Mouse (Mus musculus): ENCODE data around the gene Srpr.

- TF ChIP-seq CTCF (IDR thresholded peaks at IDR 0.05; ENCODE audit: low read depth, low read length): no peak
- TF ChIP-seq POLR2A (IDR thresholded peaks at IDR 0.05; ENCODE audit: borderline replicate concordance, low read depth, low read length): no peak
These were observed 24.5 kb upstream of the Srpr start, which contains the start of gene Dcps for GRCm38 (mm10) chr9:35175251-35176123.

Data from bone marrow macrophage, adult 2 months (primary cell).